21 mouse cellular contexts compared by ENCODE assay signal in the genomic region with DNA sequence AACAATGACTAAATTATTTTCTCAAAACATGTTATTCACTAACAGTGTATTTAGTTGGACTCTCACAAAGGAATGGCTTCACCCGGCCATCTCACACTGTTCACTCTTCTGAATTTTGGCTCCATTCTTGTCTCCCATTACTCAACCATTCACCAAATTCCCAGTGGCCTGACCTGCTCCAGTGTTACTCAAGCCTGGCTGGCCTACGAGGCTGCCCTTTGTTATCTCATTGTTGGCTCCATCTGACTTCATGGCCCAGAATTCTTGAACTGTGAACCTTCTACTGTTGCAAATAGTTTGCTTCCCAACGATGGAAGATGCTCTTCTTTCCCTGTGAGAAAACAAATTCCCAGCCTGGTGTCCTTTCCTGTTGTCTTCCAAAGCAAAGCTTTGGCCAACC. TPM values are rescaled to one million over a fixed set of nuclear protein-coding genes. Genes with fewer than 3 reads are reported as not detected.
DNase-seq lines count a peak whose midpoint lies in the region; ATAC-seq and TF ChIP-seq lines count a peak whose summit lies in the region.
"Had no signal": no experiment of that assay in that cellular context is flagged by ENCODE, and none has a peak within 500 bp of the region (broad histone marks: within the 10 kb centered on the region; RNA-seq: fewer than 3 reads in every experiment).

No protein-coding gene starts in this region.

- TF ChIP-seq CTCF in liver, adult 2 months (IDR thresholded peaks at IDR 0.05; ENCODE audit: low read depth, low read length): no peak

- WGBS in heart, embryonic 12.5 days: 80% methylated on average over 3 of the region's 3 CpGs
- 13% methylated on average over 3 of the region's 3 CpGs for WGBS in liver, adult 2 months
- 58% methylated on average over 3 of the region's 3 CpGs for WGBS in liver, embryonic 12.5 days (ENCODE audit: insufficient replicate concordance)

- DNase-seq in gastrocnemius, adult 18-20 months (ENCODE audit: low spot score): peak; percentile 49
- DNase-seq in gastrocnemius, postnatal 14 days: no peak
- peak; percentile 31 for DNase-seq in heart, adult 8-10 months (ENCODE audit: low spot score)
- peak; percentile 94 for DNase-seq in liver, adult 2 months (ENCODE audit: extremely low read depth, low read depth, low spot score)
- DNase-seq in heart, postnatal 25 days (ENCODE audit: low spot score): peak; percentile 16
- no peak for DNase-seq in thymus, adult 18-20 months
- DNase-seq: cerebellum, adult 11-12 months; cerebellum, postnatal 10 days; left cerebral cortex, postnatal 4 days; lung, postnatal 10 days had no signal

- H3K27ac ChIP-seq in heart, embryonic 12.5 days (ENCODE audit: poor library complexity, severe bottlenecking): no peak overlapping the region
- H3K27ac ChIP-seq in liver, adult 2 months (replicated peaks; ENCODE audit: insufficient read depth, low read depth, low read length): no peak overlapping the region
- H3K27ac ChIP-seq in liver, embryonic 12.5 days: no peak overlapping the region
- H3K27ac ChIP-seq: forebrain, embryonic 10.5 days; heart, embryonic 13.5 days; hindbrain, embryonic 14.5 days; kidney, postnatal 0 days; limb, embryonic 15.5 days; midbrain, embryonic 12.5 days had no signal

- no peak overlapping the region for H3K4me2 ChIP-seq in heart, embryonic 12.5 days
- H3K4me2 ChIP-seq in liver, embryonic 12.5 days: no peak overlapping the region
- H3K4me2 ChIP-seq: heart, embryonic 13.5 days; hindbrain, embryonic 14.5 days; limb, embryonic 15.5 days; midbrain, embryonic 12.5 days had no signal

- peaks cover 3% of the 10 kb centered on the region; the same call in 1 of the 2 replicates for H3K4me1 ChIP-seq in heart, embryonic 12.5 days (replicated peaks)
- H3K4me1 ChIP-seq in liver, adult 2 months (ENCODE audit: control insufficient read depth, insufficient read depth, low read length): no peaks in the 10 kb centered on the region
- no peaks in the 10 kb centered on the region for H3K4me1 ChIP-seq in liver, embryonic 12.5 days
- H3K4me1 ChIP-seq: forebrain, embryonic 10.5 days; heart, embryonic 13.5 days; midbrain, embryonic 12.5 days had no signal

- ATAC-seq in heart, embryonic 12.5 days (ENCODE audit: insufficient number of reproducible peaks, low FRiP score): no peak
- no peak for ATAC-seq in liver, embryonic 12.5 days
- ATAC-seq: forebrain, embryonic 16.5 days; inflammation-experienced regulatory T-cells, adult 6 months; Patski had no signal

- H3K79me2 ChIP-seq in liver, adult 2 months (ENCODE audit: control insufficient read depth, insufficient read depth, low read length): no peaks in the 10 kb centered on the region

- TF ChIP-seq POLR2A in liver, adult 2 months (IDR thresholded peaks at IDR 0.05; ENCODE audit: extremely low read depth, insufficient read depth, low read length): no peak

- H3K9me3 ChIP-seq in heart, embryonic 12.5 days (replicated peaks): no peaks in the 10 kb centered on the region
- no peaks in the 10 kb centered on the region for H3K9me3 ChIP-seq in liver, embryonic 12.5 days (replicated peaks)
- H3K9me3 ChIP-seq: forebrain, embryonic 10.5 days; heart, embryonic 13.5 days; limb, embryonic 15.5 days; midbrain, embryonic 12.5 days had no signal

- no peak overlapping the region for H3K4me3 ChIP-seq in heart, embryonic 12.5 days
- H3K4me3 ChIP-seq in liver, adult 2 months (ENCODE audit: insufficient read depth, low read depth, low read length): no peak overlapping the region
- H3K4me3 ChIP-seq in liver, embryonic 12.5 days: no peak overlapping the region
- H3K4me3 ChIP-seq: forebrain, embryonic 10.5 days; heart, embryonic 13.5 days; limb, embryonic 15.5 days; midbrain, embryonic 12.5 days had no signal

- H3K27me3 ChIP-seq in heart, embryonic 12.5 days (replicated peaks): no peaks in the 10 kb centered on the region
- no peaks in the 10 kb centered on the region for H3K27me3 ChIP-seq in liver, adult 2 months (ENCODE audit: control insufficient read depth, insufficient read depth, low read length)
- H3K27me3 ChIP-seq in liver, embryonic 12.5 days (replicated peaks): no peaks in the 10 kb centered on the region
- H3K27me3 ChIP-seq: heart, embryonic 13.5 days; limb, embryonic 15.5 days; midbrain, embryonic 12.5 days; Patski had no signal

- intact Hi-C loops in gastrocnemius, postnatal 14 days (cut with DNase I; ENCODE audit: low total_unique reads): no loop called here
- intact Hi-C loops in heart, postnatal 25 days (cut with DNase I): no loop called here

- no peaks in the 10 kb centered on the region for H3K36me3 ChIP-seq in heart, embryonic 12.5 days
- H3K36me3 ChIP-seq in liver, adult 2 months (ENCODE audit: control insufficient read depth, insufficient read depth, low read length): no peaks in the 10 kb centered on the region
- H3K36me3 ChIP-seq in liver, embryonic 12.5 days: no peaks in the 10 kb centered on the region
- H3K36me3 ChIP-seq: forebrain, embryonic 10.5 days; heart, embryonic 13.5 days; limb, embryonic 15.5 days; midbrain, embryonic 12.5 days had no signal

- no peak overlapping the region for H3K9ac ChIP-seq in heart, embryonic 12.5 days
- H3K9ac ChIP-seq in liver, adult 2 months (ENCODE audit: low read depth, low read length): no peak overlapping the region
- H3K9ac ChIP-seq in liver, embryonic 12.5 days: no peak overlapping the region
- H3K9ac ChIP-seq: heart, embryonic 13.5 days; hindbrain, embryonic 14.5 days; limb, embryonic 15.5 days; midbrain, embryonic 12.5 days had no signal

RNA-seq across cellular contexts. Expression of gene Arhgap24, which starts 18.2 kb away (rescaled TPM):
- total RNA-seq in gastrocnemius, adult 18-20 months (2021): 10 to 100 TPM; 15.7 to 23.6 TPM
- 10 to 100 TPM; 18.4 to 18.6 TPM for total RNA-seq in gastrocnemius, postnatal 14 days (2021)
- 10 to 100 TPM; 19.9 to 26.1 (median 22.1) TPM for total RNA-seq in heart, adult 8-10 months (2022)
- 10.0 TPM in 2 replicates for polyA plus RNA-seq in heart, embryonic 12.5 days (2016; fragmentation: Nextera tagmentation; extraction: Ambion mirVana)
- 6.3 and 6.9 TPM in 2 replicates for total RNA-seq in liver, adult 2 months (2014; rRNA removed)
- 4.6 and 4.7 TPM in 2 replicates for polyA plus RNA-seq in liver, adult 2 months (2012; rRNA removed)
- 2.8 and 3.4 TPM in 2 replicates for polyA plus RNA-seq in liver, embryonic 12.5 days (2016; fragmentation: Nextera tagmentation; extraction: Ambion mirVana)
- total RNA-seq in heart, postnatal 25 days (2021): 10 to 100 TPM; 17.4 to 23.9 TPM

Comparison
In these comparisons a context has a peak if more than half of its experiments do, and no peak if none do; other contexts are left out.
1. DNase-seq: peak in gastrocnemius, adult 18-20 months (single experiment), heart, adult 8-10 months (single experiment), liver, adult 2 months (single experiment) and heart, postnatal 25 days (single experiment); none in gastrocnemius, postnatal 14 days (single experiment) and thymus, adult 18-20 months (0 of 2).